Mouse (Mus musculus): ENCODE results near the gene Cdr2. TPM values are rescaled to one million over a fixed set of nuclear protein-coding genes. Genes with fewer than 3 reads are reported as not detected.

The Cdr2 gene
- total RNA-seq (2023), result 28.4 TPM

DNA sequence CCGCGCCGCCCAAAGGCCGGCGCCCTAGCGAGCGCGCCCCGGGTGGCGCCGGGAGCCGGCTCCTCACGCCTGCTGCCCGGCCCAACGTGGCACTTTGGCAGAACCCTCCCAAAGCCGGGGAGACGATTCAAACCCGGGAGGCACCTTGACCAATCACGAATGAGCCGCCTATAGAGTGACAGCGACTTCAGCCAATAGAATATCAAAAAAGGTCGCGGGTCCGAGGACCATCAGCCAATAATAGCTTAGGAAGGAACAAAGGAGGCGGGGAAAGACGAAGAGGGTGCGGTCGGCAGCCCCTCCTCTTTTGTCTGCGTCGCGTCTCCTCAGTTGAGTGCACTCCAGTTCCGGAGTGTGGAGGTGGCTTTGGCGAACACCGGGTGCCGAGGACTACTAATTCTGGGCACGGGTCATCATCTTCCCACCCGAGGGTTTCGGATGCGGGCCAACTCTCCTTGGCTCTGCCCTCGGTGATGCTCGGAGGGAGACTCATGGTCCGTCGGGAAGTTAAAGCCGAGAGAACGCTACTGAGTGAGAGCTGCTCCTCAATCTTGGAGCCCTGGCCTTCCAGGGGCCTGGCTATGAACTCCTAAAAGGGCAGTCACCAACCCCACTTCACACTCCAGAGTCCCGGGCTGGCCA, at the start of gene Cdr2, which contains the start of gene Mfsd13b:
TSS of gene Cdr2 (minus strand) at position 113 of the 642 bp plus-strand sequence.
TSS of gene Mfsd13b (plus strand) at position 310 of the 642 bp plus-strand sequence.

GRCm38 (mm10) chr7:120917592-120918461, 64.3 kb downstream of the Cdr2 start, which contains the start of gene Polr3e:
TSS of gene Polr3e (plus strand) at chr7:120917744.

Other genes with a start within 250 kb of the Cdr2 start
- not detected for gene Vwa3a, start 243.0 kb downstream of the Cdr2 start, total RNA-seq (2023)
- not detected for gene Gm5737, start 169.9 kb downstream of the Cdr2 start, total RNA-seq (2023)
- 6.3 TPM for gene Eef2k, start 139.5 kb downstream of the Cdr2 start, total RNA-seq (2023)
- 32.2 TPM for gene Polr3e, start 64.6 kb downstream of the Cdr2 start, total RNA-seq (2023)
- gene Mfsd13b, start 197 bp upstream of the Cdr2 start, total RNA-seq (2023), result not detected
- gene Mettl9, start 52.1 kb upstream of the Cdr2 start, total RNA-seq (2023), result 90.5 TPM
- 3.3 TPM for gene Igsf6, start 92.3 kb upstream of the Cdr2 start, total RNA-seq (2023)
- 1.3 TPM for gene Otoa, start 99.3 kb upstream of the Cdr2 start, total RNA-seq (2023)

Data from CD4-positive naive resting alpha-beta T cell, adult 76 days (primary cell).